Comparison of ENCODE assay signal across 11 mouse cellular contexts in the genomic region with DNA sequence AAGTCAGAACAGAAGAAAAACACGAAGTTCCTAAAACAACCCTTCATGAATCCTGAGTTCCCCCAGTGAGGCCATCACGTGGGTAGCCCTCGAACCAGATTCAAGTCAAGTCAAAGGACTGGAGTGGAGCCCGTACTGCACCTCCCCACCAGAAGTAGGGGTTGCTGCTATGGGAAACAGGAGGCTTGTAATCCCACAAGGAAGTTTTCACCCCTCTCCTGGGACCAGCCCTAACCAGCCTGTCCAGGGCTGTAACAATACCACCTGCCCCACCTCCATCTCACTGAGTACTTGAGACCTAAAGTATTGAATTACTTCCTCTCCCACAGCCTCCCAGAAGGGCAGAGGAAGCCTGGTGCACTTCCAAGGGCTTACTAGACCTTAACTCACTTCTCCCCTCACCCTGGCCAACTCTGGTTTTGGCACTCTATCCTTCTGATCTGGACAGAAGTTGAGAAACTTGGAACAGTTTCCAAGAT. TPM values are rescaled to one million over a fixed set of nuclear protein-coding genes. Genes with fewer than 3 reads are reported as not detected.
DNase-seq lines count a peak whose midpoint lies in the region; ATAC-seq lines count a peak whose summit lies in the region.
"Had no signal": no experiment of that assay in that cellular context is flagged by ENCODE, and none has a peak within 500 bp of the region (broad histone marks: within the 10 kb centered on the region; RNA-seq: fewer than 3 reads in every experiment).

No protein-coding gene starts in this region.

- DNase-seq in gastrocnemius, adult 18-20 months (ENCODE audit: low spot score) = peak; percentile 71
- no peak for DNase-seq in gastrocnemius, postnatal 4 days (ENCODE audit: low spot score in 2 of 2)
- DNase-seq in Muller cell, postnatal 12 days (ENCODE audit: inconsistent ontology term) = peak; percentile 9
- DNase-seq in lung, postnatal 14 days = peak; percentile 45
- DNase-seq in left cerebral cortex, adult 9 months (ENCODE audit: low spot score in 2 of 2) = no peak
- no peak for DNase-seq in cerebellum, postnatal 36 days

- no peaks in the 10 kb centered on the region for H3K27me3 ChIP-seq in intestine, embryonic 15.5 days (replicated peaks)
- H3K27me3 ChIP-seq: neural tube, embryonic 12.5 days had no signal

- no peaks in the 10 kb centered on the region for H3K4me1 ChIP-seq in intestine, embryonic 15.5 days (replicated peaks)
- H3K4me1 ChIP-seq: neural tube, embryonic 12.5 days had no signal

- no peaks in the 10 kb centered on the region for H3K9me3 ChIP-seq in intestine, embryonic 15.5 days
- H3K9me3 ChIP-seq: neural tube, embryonic 12.5 days had no signal

- H3K9ac ChIP-seq in intestine, embryonic 15.5 days = no peak overlapping the region
- H3K9ac ChIP-seq: neural tube, embryonic 12.5 days had no signal

- no peak overlapping the region for H3K4me2 ChIP-seq in intestine, embryonic 15.5 days (replicated peaks)
- H3K4me2 ChIP-seq: neural tube, embryonic 12.5 days had no signal

- no peak overlapping the region for H3K27ac ChIP-seq in intestine, embryonic 15.5 days
- H3K27ac ChIP-seq: macrophage; neural tube, embryonic 12.5 days had no signal

- ATAC-seq in granulocyte monocyte progenitor cell, adult 5-6 weeks (replicated peaks; ENCODE audit: poor library complexity, severe bottlenecking) = peak; percentile 35
- ATAC-seq in intestine, embryonic 15.5 days = no peak

- H3K4me3 ChIP-seq in intestine, embryonic 15.5 days (replicated peaks) = no peak overlapping the region
- H3K4me3 ChIP-seq: neural tube, embryonic 12.5 days had no signal

- 61% methylated on average over 4 of the region's 4 CpGs for WGBS in intestine, embryonic 15.5 days

- no peaks in the 10 kb centered on the region for H3K36me3 ChIP-seq in intestine, embryonic 15.5 days
- H3K36me3 ChIP-seq: neural tube, embryonic 12.5 days had no signal

RNA-seq across cellular contexts. Expression of a gene that starts 1.6 kb away (rescaled TPM):
- 1 to 10 TPM; 1.5 to 1.9 TPM for total RNA-seq in gastrocnemius, adult 18-20 months (2021)
- under 1 TPM; 0.41 to 0.59 TPM for total RNA-seq in gastrocnemius, postnatal 4 days (2021)
- total RNA-seq in granulocyte monocyte progenitor cell, adult 5-6 weeks (2014; fragmentation: Nextera tagmentation) = not detected in 2 replicates
- not detected in 2 replicates for total RNA-seq in granulocyte monocyte progenitor cell, adult 5-6 weeks (2017)
- polyA plus RNA-seq in intestine, embryonic 15.5 days (2015; fragmentation: Nextera tagmentation; extraction: Ambion mirVana) = 0.09 and 0.13 TPM in 2 replicates
- polyA plus RNA-seq: C2C12; macrophage; neural tube, embryonic 12.5 days had no signal

RNA-seq across cellular contexts. Expression of a gene that starts 35.4 kb away (rescaled TPM):
- not detected for total RNA-seq in gastrocnemius, adult 18-20 months (2021)
- total RNA-seq in gastrocnemius, postnatal 4 days (2021) = not detected
- not detected in 2 replicates for total RNA-seq in granulocyte monocyte progenitor cell, adult 5-6 weeks (2014; fragmentation: Nextera tagmentation)
- not detected in 2 replicates for total RNA-seq in granulocyte monocyte progenitor cell, adult 5-6 weeks (2017)
- 0.09 and 0.16 TPM in 2 replicates for polyA plus RNA-seq in intestine, embryonic 15.5 days (2015; fragmentation: Nextera tagmentation; extraction: Ambion mirVana)
- polyA plus RNA-seq: C2C12, macrophage had no signal

RNA-seq across cellular contexts. Expression of a gene that starts 48.5 kb away (rescaled TPM):
- total RNA-seq in gastrocnemius, adult 18-20 months (2021) = 100 to 1,000 TPM; 107 to 108 TPM
- total RNA-seq in gastrocnemius, postnatal 4 days (2021) = 10 to 100 TPM; 81.4 to 85.3 TPM
- total RNA-seq in granulocyte monocyte progenitor cell, adult 5-6 weeks (2014; fragmentation: Nextera tagmentation) = 16.1 and 26.2 TPM in 2 replicates
- total RNA-seq in granulocyte monocyte progenitor cell, adult 5-6 weeks (2017) = 18.7 and 27.8 TPM in 2 replicates
- 68.1 and 73.0 TPM in 2 replicates for polyA plus RNA-seq in intestine, embryonic 15.5 days (2015; fragmentation: Nextera tagmentation; extraction: Ambion mirVana)

Comparison
In these comparisons a context has a peak if more than half of its experiments do, and no peak if none do; other contexts are left out.
1. DNase-seq: peak in gastrocnemius, adult 18-20 months (single experiment), Muller cell, postnatal 12 days (single experiment) and lung, postnatal 14 days (single experiment); none in gastrocnemius, postnatal 4 days (0 of 2), left cerebral cortex, adult 9 months (0 of 2) and cerebellum, postnatal 36 days (0 of 2).